Mouse (Mus musculus) neural tube, embryonic 13.5 days (tissue): Measurements from ENCODE around the gene Gm40193. TPM values are rescaled to one million over a fixed set of nuclear protein-coding genes. Genes with fewer than 3 reads are reported as not detected.

Source experiments
- ATAC-seq: fragments of 200-750 bp; cut with Nextera tagmentation; 2 replicates; pipeline ENCODE4 v1.8.0; 2017; ENCODE audit warnings: low read depth, mild to moderate bottlenecking, moderate TSS enrichment, moderate library complexity
- H3K27ac ChIP-seq: fragments of 300-500 bp; sonication (generic); replicated peaks from 2 replicates; pipeline ENCODE4 v1.5.1; 2015; ENCODE audit warnings: moderate library complexity, mild to moderate bottlenecking, inconsistent platforms
- H3K27me3 ChIP-seq: fragments of 300-500 bp; sonication (generic); 2 replicates; pipeline ENCODE4 v1.6.1; 2015; ENCODE audit warnings: mild to moderate bottlenecking, inconsistent platforms
- H3K36me3 ChIP-seq: fragments of 300-500 bp; sonication (generic); 2 replicates; pipeline ENCODE4 v1.6.1; 2015; ENCODE audit warnings: mild to moderate bottlenecking, inconsistent platforms
- H3K4me1 ChIP-seq: fragments of 300-500 bp; sonication (generic); replicated peaks from 2 replicates; pipeline ENCODE4 v1.6.1; 2015; ENCODE audit warnings: inconsistent platforms
- H3K4me2 ChIP-seq: fragments of 300-500 bp; sonication (generic); 2 replicates; pipeline ENCODE4 v1.6.1; 2015; ENCODE audit warnings: inconsistent platforms, mild to moderate bottlenecking, moderate library complexity
- H3K4me3 ChIP-seq: fragments of 300-500 bp; sonication (generic); 2 replicates; pipeline ENCODE4 v1.5.1; 2015; ENCODE audit warnings: mild to moderate bottlenecking, inconsistent platforms
- H3K9ac ChIP-seq: fragments of 300-500 bp; sonication (generic); 2 replicates; pipeline ENCODE4 v1.6.1; 2015; ENCODE audit warnings: moderate library complexity, mild to moderate bottlenecking, inconsistent platforms
- H3K9me3 ChIP-seq: fragments of 300-500 bp; sonication (generic); 2 replicates; pipeline ENCODE4 v1.6.1; 2016; ENCODE audit warnings: inconsistent platforms
- WGBS: fragments of 180-500 bp; shearing (Covaris S2); methylation state at CpG from one replicate; pipeline ENCODE4 v1.1.7; 2015; 5-methylcytosine and 5-hydroxymethylcytosine counted together
- polyA plus RNA-seq: library from polyadenylated mRNA; unstranded; fragments of >200 nt; fragmentation: Nextera tagmentation; extraction: Ambion mirVana; gene quantifications from 2 replicates; pipeline ENCODE4 v1.2.1, GENCODE M21; 2015

Gm40193 gene
- polyA plus RNA-seq, 1 experiment from 2014 or later: not detected

DNA sequence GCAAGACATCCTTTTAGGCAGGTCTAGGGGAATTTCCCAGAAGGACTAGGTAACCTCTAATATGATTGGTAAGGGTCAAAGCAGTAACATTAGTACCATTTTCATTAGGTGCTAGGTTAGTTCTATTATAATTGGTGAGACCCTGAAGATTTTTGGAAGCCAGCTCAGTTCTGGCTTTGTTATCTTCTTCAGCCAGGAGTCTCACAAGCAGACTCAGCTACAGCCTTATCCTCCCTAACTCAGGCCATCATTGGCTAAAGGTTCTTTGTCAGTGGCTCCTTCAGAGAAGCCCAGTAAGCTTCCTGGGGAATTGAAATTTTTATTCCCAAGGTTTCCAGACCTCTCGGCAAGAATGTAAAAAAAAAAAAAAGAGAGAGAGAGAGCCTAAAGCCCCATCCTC, 14.3 kb downstream of the Gm40193 start:
- 64% methylated on average over 1 of the region's 1 CpGs for WGBS
- no peak overlapping the region for H3K4me3 ChIP-seq
- H3K4me2 ChIP-seq: no peak overlapping the region
- H3K27ac ChIP-seq: no peak overlapping the region
- no peak overlapping the region for H3K9ac ChIP-seq
- peaks cover 7% of the 10 kb centered on the region; the same call in 1 of the 2 replicates for H3K4me1 ChIP-seq
- no peak for ATAC-seq
- no peaks in the 10 kb centered on the region for H3K9me3 ChIP-seq
- H3K27me3 ChIP-seq: 0 out of 2 replicates have a peak, but pooled peaks cover 9% of the 10 kb centered on the region
- no peaks in the 10 kb centered on the region for H3K36me3 ChIP-seq

DNA sequence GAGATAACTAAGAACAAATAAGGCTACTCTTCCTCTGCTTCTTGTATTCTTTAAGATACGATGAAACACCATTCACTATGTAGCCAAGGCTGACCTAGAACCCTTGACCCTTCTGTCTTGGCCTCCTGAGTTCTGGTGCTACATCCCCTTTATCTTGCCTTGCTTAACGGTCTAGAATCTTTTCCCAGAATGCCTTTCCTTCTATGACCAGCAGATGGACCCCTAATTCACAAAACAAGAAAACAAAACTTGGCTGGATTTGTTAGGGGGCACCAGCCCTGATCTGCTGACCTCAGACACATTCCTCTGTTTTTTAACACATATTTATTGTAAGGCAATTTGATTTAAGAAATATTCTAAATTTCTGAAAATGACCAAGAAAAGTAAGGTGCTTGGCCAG, 16.4 kb downstream of the Gm40193 start:
- Histone ChIP-seq H3K9ac (no peak overlapping the region), H3K9me3 (no peaks in the 10 kb centered on the region), H3K4me2 (no peak overlapping the region), H3K27me3 (0 out of 2 replicates have a peak, but pooled peaks cover 9% of the 10 kb centered on the region), H3K36me3 (no peaks in the 10 kb centered on the region), H3K27ac (no peak overlapping the region), H3K4me3 (no peak overlapping the region), H3K4me1 (peaks cover 7% of the 10 kb centered on the region; the same call in 1 of the 2 replicates)
- no peak for ATAC-seq
- 25% methylated on average over 2 of the region's 2 CpGs for WGBS

DNA sequence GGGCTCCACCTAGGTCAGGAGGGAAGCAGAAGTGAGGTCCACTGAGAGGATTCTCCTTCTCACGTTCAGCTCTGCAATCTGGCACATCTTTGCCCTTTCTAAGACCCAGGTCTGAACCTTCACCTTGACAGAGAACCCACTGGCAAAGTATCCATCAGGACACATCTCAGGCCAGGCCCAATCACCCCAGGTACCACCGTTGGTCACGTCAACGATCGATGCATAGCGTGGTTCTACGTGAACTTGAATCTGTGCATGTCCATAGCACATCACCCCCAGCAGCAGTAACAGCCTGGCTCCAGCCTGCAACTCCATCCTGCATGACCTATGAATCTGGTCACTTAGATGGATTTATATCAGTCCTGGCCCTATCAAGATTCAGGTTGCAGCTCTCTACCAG, 18.5 kb downstream of the Gm40193 start, which contains the start of gene Vmo1:
Gene Vmo1, minus strand, starts transcription at position 329 of the 400 bp plus-strand sequence.
- Histone ChIP-seq H3K9me3 (no peaks in the 10 kb centered on the region), H3K4me3 (no peak within 1 kb of the TSS), H3K36me3 (no peaks in the 10 kb centered on the region), H3K4me2 (no peak within 1 kb of the TSS), H3K4me1 (peaks cover 6% of the 10 kb centered on the region; the same call in 1 of the 2 replicates), H3K27ac (no peak within 1 kb of the TSS), H3K27me3 (0 out of 2 replicates have a peak, but pooled peaks cover 4% of the 10 kb centered on the region), H3K9ac (no peak within 1 kb of the TSS)
- ATAC-seq: no peak
- 87% methylated on average over 7 of the region's 7 CpGs for WGBS

DNA sequence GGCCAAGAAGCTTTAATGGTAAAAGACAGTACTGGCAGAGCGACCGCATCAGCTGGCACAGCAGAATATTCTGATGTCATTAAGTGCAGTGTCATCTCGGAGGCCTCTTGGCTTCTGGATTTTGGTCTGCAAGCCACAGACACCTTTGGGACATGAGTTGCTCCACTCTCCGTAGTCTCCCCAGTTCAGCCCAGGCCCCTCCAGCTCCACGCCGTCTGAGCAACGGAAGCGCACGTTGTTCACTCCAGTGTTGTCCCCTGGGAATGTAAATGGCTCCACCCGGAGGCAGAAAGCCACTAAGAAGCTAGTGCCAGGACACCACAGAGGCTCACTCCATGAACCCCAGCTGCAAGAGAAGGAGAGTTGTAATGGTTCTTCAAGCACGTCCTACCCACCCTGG, 19.2 kb downstream of the Gm40193 start:
- H3K27ac ChIP-seq: no peak overlapping the region
- no peak overlapping the region for H3K9ac ChIP-seq
- H3K36me3 ChIP-seq: no peaks in the 10 kb centered on the region
- H3K4me2 ChIP-seq: no peak overlapping the region
- 0 out of 2 replicates have a peak, but pooled peaks have one; percentile 34 for ATAC-seq
- peaks cover 6% of the 10 kb centered on the region; the same call in 1 of the 2 replicates for H3K4me1 ChIP-seq
- H3K4me3 ChIP-seq: no peak overlapping the region
- 53% methylated on average over 11 of the region's 11 CpGs for WGBS
- no peaks in the 10 kb centered on the region for H3K9me3 ChIP-seq
- H3K27me3 ChIP-seq: 0 out of 2 replicates have a peak, but pooled peaks cover 2% of the 10 kb centered on the region

DNA sequence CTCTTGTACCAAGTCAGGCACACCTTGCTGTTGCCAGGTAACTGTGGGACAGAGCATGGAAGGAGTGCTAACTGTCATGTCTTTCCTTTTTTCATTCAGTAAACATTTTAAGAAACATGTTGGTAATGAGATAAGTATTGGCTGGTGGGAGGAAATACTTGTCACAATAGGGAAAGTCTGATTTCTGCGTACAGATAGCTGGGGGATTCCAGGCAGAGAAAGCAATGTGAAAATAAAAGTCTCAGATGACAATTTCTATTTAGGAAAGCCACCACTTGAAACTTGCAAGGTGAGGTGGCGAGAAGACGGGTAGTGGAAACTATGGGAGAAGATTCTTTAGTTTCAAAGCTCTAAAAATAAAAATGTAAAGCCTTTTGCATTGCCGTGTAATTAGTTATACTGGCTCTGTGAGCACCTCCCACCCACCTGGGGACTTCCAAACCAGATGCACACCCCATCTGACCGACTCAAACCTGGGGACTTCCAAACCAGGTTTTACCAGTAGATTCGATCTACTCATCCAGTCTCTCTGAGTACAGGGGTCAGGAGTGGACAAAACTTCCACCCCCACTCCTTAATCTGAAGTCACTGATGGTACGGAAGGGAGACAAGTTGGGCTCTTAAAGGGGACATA, 19.9 kb downstream of the Gm40193 start:
- peaks cover 6% of the 10 kb centered on the region; the same call in 1 of the 2 replicates for H3K4me1 ChIP-seq
- H3K4me3 ChIP-seq: no peak overlapping the region
- no peak overlapping the region for H3K9ac ChIP-seq
- H3K4me2 ChIP-seq: no peak overlapping the region
- H3K27ac ChIP-seq: no peak overlapping the region
- 78% methylated on average over 7 of the region's 7 CpGs for WGBS
- 0 out of 2 replicates have a peak, but pooled peaks cover 5% of the 10 kb centered on the region for H3K27me3 ChIP-seq
- no peak for ATAC-seq
- no peaks in the 10 kb centered on the region for H3K36me3 ChIP-seq
- H3K9me3 ChIP-seq: no peaks in the 10 kb centered on the region

DNA sequence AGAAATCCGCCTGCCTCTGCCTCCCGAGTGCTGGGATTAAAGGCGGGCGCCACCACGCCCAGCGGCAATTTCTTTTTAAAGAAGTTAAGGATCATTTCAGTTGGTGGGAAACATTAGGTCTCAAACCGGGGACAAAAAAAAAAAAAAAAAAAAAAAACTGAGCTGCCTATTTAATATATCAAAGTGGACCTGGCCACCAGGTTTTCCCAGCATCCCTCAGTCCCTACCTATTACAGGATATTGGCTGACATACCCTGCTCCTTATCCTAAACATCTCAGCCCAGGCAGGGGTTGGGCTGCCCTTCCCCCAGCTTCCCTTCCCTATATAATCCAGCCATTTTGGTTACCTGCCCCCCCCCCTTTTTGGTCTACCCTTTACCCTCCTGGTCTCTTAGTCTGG, 20.9 kb downstream of the Gm40193 start:
- Histone ChIP-seq H3K27ac (no peak overlapping the region), H3K4me1 (peaks cover 6% of the 10 kb centered on the region; the same call in 1 of the 2 replicates), H3K9ac (no peak overlapping the region), H3K9me3 (no peaks in the 10 kb centered on the region), H3K27me3 (0 out of 2 replicates have a peak, but pooled peaks cover 5% of the 10 kb centered on the region), H3K36me3 (no peaks in the 10 kb centered on the region), H3K4me2 (no peak overlapping the region), H3K4me3 (no peak overlapping the region)
- 94% methylated on average over 7 of the region's 7 CpGs for WGBS
- no peak for ATAC-seq

DNA sequence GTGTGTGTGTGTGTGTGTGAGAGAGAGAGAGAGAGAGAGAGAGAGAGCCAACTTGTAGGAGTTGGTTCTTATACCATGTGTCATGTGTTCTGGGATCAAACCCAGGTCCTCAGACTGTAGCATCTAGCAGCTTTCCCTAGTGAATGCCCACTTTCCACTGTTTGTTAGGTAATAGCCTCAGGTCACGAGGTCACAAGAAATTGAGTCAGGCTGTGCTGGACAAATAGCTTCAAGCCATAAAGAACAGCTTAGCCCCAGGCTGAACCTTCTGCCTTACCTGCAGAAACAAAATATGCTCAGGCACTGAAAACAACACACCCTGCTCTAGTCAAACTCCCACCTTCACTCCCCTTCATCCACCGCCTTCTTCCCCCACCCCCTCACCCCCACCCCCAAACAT, 21.5 kb downstream of the Gm40193 start:
- Histone ChIP-seq H3K36me3 (no peaks in the 10 kb centered on the region), H3K4me3 (no peak overlapping the region), H3K27ac (no peak overlapping the region), H3K4me1 (peaks cover 6% of the 10 kb centered on the region; the same call in 1 of the 2 replicates), H3K9me3 (no peaks in the 10 kb centered on the region), H3K9ac (no peak overlapping the region), H3K4me2 (no peak overlapping the region), H3K27me3 (0 out of 2 replicates have a peak, but pooled peaks cover 5% of the 10 kb centered on the region)
- ATAC-seq: no peak
- WGBS: 71% methylated on average over 2 of the region's 2 CpGs

DNA sequence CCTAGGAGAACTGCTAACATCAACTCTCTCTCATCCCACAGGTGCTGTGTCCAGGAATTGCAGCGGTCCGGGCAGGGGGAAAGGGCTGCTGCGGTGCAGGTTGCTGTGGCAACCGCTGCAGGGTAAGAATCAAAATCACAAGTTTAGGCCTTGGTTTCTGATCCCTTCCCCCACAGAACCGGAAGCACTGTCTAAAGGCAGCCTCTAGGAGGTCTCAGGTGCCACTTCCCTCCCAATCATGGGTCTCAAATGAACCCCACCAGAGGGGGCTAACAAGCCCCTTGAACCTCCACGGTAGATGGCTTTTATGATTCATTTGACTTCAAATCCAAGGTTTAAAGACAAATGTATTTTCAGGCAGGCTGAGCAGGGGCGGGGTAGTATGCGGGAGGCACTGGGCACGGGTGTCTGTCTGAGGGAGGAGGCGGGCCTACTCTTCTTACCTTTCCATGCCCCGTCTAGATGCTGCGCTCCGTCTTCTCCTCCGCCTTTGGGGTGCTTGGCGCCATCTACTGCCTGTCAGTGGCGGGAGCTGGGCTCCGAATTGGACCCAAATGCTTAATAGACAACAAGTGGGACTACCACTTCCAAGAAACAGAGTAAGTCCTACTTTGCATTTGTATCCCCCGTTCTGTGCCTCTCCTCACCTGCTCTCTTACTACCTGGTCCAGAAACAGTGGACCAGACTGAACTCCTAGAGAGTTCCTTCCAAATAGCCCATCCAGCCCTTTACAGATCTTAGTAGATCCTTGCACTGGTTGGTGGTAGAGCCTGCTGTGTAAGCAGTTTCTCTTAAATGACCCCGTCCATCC, 22.8 kb downstream of the Gm40193 start:
- peaks cover 6% of the 10 kb centered on the region; the same call in 1 of the 2 replicates for H3K4me1 ChIP-seq
- H3K27ac ChIP-seq: no peak overlapping the region
- no peaks in the 10 kb centered on the region for H3K36me3 ChIP-seq
- no peak overlapping the region for H3K4me3 ChIP-seq
- no peaks in the 10 kb centered on the region for H3K9me3 ChIP-seq
- H3K9ac ChIP-seq: no peak overlapping the region
- H3K4me2 ChIP-seq: peak overlapping the region; percentile 22
- 10% methylated on average over 19 of the region's 19 CpGs for WGBS
- 0 out of 2 replicates have a peak, but pooled peaks cover 5% of the 10 kb centered on the region for H3K27me3 ChIP-seq
- peak; percentile 84; the same call in 1 of the 2 replicates for ATAC-seq

DNA sequence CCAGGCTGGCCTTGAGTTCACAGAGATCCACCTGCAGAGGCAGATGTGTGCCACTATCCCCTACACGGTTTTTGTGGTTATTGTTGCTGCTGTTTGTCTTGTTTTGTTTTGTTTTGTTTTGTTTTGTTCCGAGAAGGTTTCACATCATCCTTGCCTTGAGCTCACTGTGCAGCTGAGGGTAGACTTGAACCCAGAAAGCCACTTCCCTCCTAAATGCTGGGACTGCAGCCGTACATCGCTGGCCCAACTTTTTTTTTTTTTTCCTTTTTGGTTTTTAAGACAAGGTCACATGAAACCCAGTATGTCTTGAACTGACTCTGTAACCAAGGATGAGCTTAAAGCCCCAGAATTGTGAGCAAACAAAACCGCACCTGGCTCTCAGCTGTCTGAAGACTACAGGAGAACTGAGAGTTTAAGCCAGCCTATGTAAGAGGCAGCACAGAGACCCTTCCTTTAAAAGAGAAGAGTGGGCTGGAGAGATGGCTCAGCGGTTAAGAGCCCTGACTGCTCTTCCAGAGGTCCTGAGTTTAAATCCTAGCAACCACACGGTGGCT, 25.7 kb downstream of the Gm40193 start:
- Histone ChIP-seq H3K4me2 (no peak overlapping the region), H3K4me1 (peaks cover 6% of the 10 kb centered on the region; the same call in 1 of the 2 replicates), H3K27me3 (0 out of 2 replicates have a peak, but pooled peaks cover 5% of the 10 kb centered on the region), H3K9me3 (no peaks in the 10 kb centered on the region), H3K9ac (no peak overlapping the region), H3K27ac (no peak overlapping the region), H3K36me3 (no peaks in the 10 kb centered on the region), H3K4me3 (no peak overlapping the region)
- WGBS: 77% methylated on average over 7 of the region's 7 CpGs
- no peak for ATAC-seq

DNA sequence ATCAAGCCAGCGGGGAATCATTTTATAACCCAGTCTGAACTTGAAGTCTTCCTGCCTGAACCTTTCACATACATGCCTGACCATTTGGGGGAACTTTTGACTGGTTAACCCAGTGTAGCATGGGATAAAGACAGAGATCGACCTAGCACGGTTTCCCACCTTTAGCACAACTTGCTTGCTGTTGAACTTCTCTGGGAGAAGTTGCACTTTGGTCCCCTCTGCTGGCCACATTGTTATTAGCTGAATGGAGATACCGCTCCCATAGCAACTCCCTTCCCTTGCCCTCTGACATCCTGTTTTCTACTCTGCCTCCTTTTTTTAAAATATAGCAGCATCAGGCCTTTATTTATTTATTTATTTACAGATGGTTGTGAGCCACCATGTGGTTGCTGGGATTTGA, 26.4 kb downstream of the Gm40193 start:
- 37% methylated on average over 4 of the region's 4 CpGs for WGBS
- Histone ChIP-seq H3K4me2 (no peak overlapping the region), H3K4me1 (peaks cover 6% of the 10 kb centered on the region; the same call in 1 of the 2 replicates), H3K4me3 (no peak overlapping the region), H3K36me3 (no peaks in the 10 kb centered on the region), H3K9me3 (no peaks in the 10 kb centered on the region), H3K9ac (no peak overlapping the region), H3K27me3 (0 out of 2 replicates have a peak, but pooled peaks cover 5% of the 10 kb centered on the region), H3K27ac (no peak overlapping the region)
- ATAC-seq: no peak

DNA sequence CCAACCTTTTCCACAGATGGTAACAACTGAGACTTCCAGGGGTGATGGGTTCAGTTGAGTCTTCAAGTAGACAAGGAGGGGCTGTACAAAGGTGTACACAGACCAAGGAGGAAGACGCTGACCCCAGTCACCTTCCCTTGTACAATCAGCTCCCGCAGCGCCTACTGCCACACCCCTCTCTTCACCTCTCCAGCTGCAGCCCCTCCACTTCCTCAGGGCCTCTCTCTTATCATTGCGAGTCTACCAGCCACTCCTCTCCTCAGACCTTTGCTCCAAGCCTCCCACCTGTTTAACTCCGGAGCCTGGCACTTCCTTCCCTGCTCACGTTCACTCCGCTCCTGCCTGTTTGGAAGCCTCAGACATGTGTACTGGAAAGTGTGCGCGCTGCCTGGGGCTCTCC, 27.8 kb downstream of the Gm40193 start, which contains the start of gene Tm4sf5:
Gene Tm4sf5, plus strand, starts transcription at position 275 of the 400 bp plus-strand sequence.
- peaks cover 5% of the 10 kb centered on the region; the same call in 1 of the 2 replicates for H3K4me1 ChIP-seq
- H3K4me2 ChIP-seq: no peak within 1 kb of the TSS
- H3K36me3 ChIP-seq: no peaks in the 10 kb centered on the region
- ATAC-seq: no peak
- no peak within 1 kb of the TSS for H3K4me3 ChIP-seq
- no peak within 1 kb of the TSS for H3K9ac ChIP-seq
- WGBS: 86% methylated on average over 9 of the region's 9 CpGs
- H3K27me3 ChIP-seq: 0 out of 2 replicates have a peak, but pooled peaks cover 5% of the 10 kb centered on the region
- no peaks in the 10 kb centered on the region for H3K9me3 ChIP-seq
- no peak within 1 kb of the TSS for H3K27ac ChIP-seq
